Mouse (Mus musculus) ES-E14 (cell line): ENCODE measurements around the gene Sapcd1.

Experiments used
- CHD2 ChIP-seq: IDR thresholded peaks from 2 replicates; pipeline ENCODE4 v1.6.1; 2014; ENCODE audit warnings: mild to moderate bottlenecking, low read depth, low read length, inconsistent platforms
- HCFC1 ChIP-seq: IDR thresholded peaks from 2 replicates; pipeline ENCODE4 v1.6.1; 2012; ENCODE audit warnings: low read length, inconsistent platforms, borderline replicate concordance; ENCODE audit not compliant: insufficient read depth
- MAFK ChIP-seq: IDR thresholded peaks from 2 replicates; pipeline ENCODE4 v1.6.1; 2014; ENCODE audit warnings: mild to moderate bottlenecking, low read depth, low read length, inconsistent platforms; ENCODE audit not compliant: insufficient read depth
- ZC3H11A ChIP-seq: IDR thresholded peaks from 2 replicates; pipeline ENCODE4 v1.6.1; 2012; ENCODE audit warnings: low read depth, mild to moderate bottlenecking, inconsistent platforms, low read length, borderline replicate concordance
- ZNF384 ChIP-seq: IDR thresholded peaks from 2 replicates; pipeline ENCODE4 v1.6.1; 2012; ENCODE audit warnings: low read depth, low read length, inconsistent platforms

DNA sequence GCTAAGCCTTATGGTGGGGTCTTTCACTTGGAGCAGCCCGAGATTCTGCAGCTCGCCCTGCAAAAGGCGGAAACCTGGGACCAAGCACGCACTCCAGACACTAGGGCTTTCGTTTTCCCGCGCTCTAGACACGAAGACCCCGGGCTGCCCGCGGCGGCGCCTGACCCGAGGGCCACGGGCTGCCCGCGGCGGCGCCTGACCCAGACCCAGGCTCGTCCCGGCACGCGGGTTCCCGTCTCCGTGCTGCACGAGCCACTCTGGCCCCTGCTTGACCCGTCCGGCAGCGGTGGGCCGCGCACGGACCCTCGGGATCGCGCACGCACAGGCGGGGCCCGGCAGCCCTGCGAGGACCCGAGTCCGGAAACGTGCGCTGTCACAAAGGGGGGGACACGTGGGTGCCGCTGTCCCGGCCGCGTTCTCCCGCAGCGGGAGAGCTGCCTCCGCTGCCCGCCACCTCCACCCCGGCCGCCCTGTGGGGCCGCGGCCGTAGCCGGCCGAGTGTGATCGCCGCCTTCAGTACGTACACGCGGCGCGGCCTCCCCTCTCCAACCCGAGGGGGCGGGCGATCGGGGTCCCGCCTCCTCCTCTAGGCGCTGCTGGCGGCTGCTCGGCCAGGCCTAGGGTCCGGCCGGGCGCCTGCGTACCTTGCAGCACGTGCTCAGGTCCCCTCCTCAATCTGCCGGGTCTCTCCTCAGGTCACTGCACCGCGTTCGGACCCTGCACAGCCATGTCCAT lies 26.9 kb downstream of the Sapcd1 start, which contains the start of gene Vars:
- TF ChIP-seq MAFK, result no peak
- no peak for TF ChIP-seq ZC3H11A
- no peak; the same call in 1 of the 2 replicates for TF ChIP-seq HCFC1
- no peak for TF ChIP-seq CHD2
- no peak for TF ChIP-seq ZNF384
